Mouse (Mus musculus) E14TG2a.4 (cell line): ENCODE measurements around the gene Slc35b3.

Source experiments
- H3K27me3 ChIP-seq: 2 replicates; pipeline ENCODE4 v1.6.1; 2014; ENCODE audit warnings: low read length, control low read depth; ENCODE audit not compliant: insufficient read depth
- H3K36me3 ChIP-seq: 2 replicates; pipeline ENCODE4 v1.6.1; 2014; ENCODE audit warnings: low read length, control low read depth; ENCODE audit not compliant: insufficient read depth
- H3K4me1 ChIP-seq: replicated peaks from 2 replicates; pipeline ENCODE4 v1.6.1; 2014; ENCODE audit warnings: low read depth, low read length, control low read depth
- H3K4me3 ChIP-seq: replicated peaks from 2 replicates; pipeline ENCODE4 v1.5.1; 2014; ENCODE audit warnings: mild to moderate bottlenecking, low read length
- H3K9me3 ChIP-seq: 2 replicates; pipeline ENCODE4 v1.6.1; 2014; ENCODE audit warnings: low read length, control low read depth
- CTCF ChIP-seq: conservative IDR thresholded peaks from 2 replicates; pipeline ENCODE4 v1.5.1; 2014; ENCODE audit warnings: low read length
- NANOG ChIP-seq: IDR thresholded peaks from 2 replicates; pipeline ENCODE4 v1.6.1; 2014; ENCODE audit warnings: borderline replicate concordance, low read length, mixed read lengths
- POU5F1 ChIP-seq: IDR thresholded peaks from 2 replicates; pipeline ENCODE4 v1.6.1; 2014; ENCODE audit warnings: low read length, borderline replicate concordance

The Slc35b3 gene

GRCm38 (mm10) chr13:38922676-38923075, 38.0 kb downstream of the Slc35b3 start:
- H3K4me1 ChIP-seq = peaks cover 18% of the 10 kb centered on the region
- H3K27me3 ChIP-seq = no peaks in the 10 kb centered on the region
- no peaks in the 10 kb centered on the region for H3K9me3 ChIP-seq
- no peak overlapping the region for H3K4me3 ChIP-seq
- no peaks in the 10 kb centered on the region for H3K36me3 ChIP-seq
- no peak for TF ChIP-seq POU5F1

- no peak for TF ChIP-seq POU5F1
- TF ChIP-seq CTCF = no peak
- no peak for TF ChIP-seq NANOG
- H3K36me3 ChIP-seq = no peaks in the 10 kb centered on the region
Measured at GRCm38 (mm10) chr13:38921306-38921705, 39.4 kb downstream of the Slc35b3 start.

GRCm38 (mm10) chr13:38918188-38918885, 42.3 kb downstream of the Slc35b3 start:
- no peaks in the 10 kb centered on the region for H3K27me3 ChIP-seq
- no peak overlapping the region for H3K4me3 ChIP-seq
- no peak for TF ChIP-seq POU5F1
- TF ChIP-seq CTCF = no peak
- no peak for TF ChIP-seq NANOG

More at GRCm38 (mm10) chr13:38921306-38921705, 39.4 kb downstream of the Slc35b3 start:
- H3K4me3 ChIP-seq = no peak overlapping the region
- peaks cover 9% of the 10 kb centered on the region for H3K4me1 ChIP-seq
- H3K27me3 ChIP-seq = no peaks in the 10 kb centered on the region
- no peaks in the 10 kb centered on the region for H3K9me3 ChIP-seq

GRCm38 (mm10) chr13:38917556-38917955, 43.1 kb downstream of the Slc35b3 start:
- Histone ChIP-seq H3K4me1 (peaks cover 9% of the 10 kb centered on the region), H3K9me3 (no peaks in the 10 kb centered on the region), H3K27me3 (no peaks in the 10 kb centered on the region), H3K4me3 (no peak overlapping the region), H3K36me3 (no peaks in the 10 kb centered on the region)
- no peak for TF ChIP-seq POU5F1

More at GRCm38 (mm10) chr13:38918188-38918885, 42.3 kb downstream of the Slc35b3 start:
- peaks cover 9% of the 10 kb centered on the region for H3K4me1 ChIP-seq
- H3K36me3 ChIP-seq = no peaks in the 10 kb centered on the region
- no peaks in the 10 kb centered on the region for H3K9me3 ChIP-seq

- H3K27me3 ChIP-seq = no peaks in the 10 kb centered on the region
- H3K4me1 ChIP-seq = peaks cover 9% of the 10 kb centered on the region
- no peaks in the 10 kb centered on the region for H3K9me3 ChIP-seq
- no peak overlapping the region for H3K4me3 ChIP-seq
- TF ChIP-seq CTCF (no peak), POU5F1 (no peak), NANOG (no peak)
- no peaks in the 10 kb centered on the region for H3K36me3 ChIP-seq
Measured at GRCm38 (mm10) chr13:38914771-38915170, 45.9 kb downstream of the Slc35b3 start.

GRCm38 (mm10) chr13:38892364-38892763, 68.3 kb downstream of the Slc35b3 start:
- no peaks in the 10 kb centered on the region for H3K27me3 ChIP-seq
- no peaks in the 10 kb centered on the region for H3K9me3 ChIP-seq
- TF ChIP-seq POU5F1 = no peak
- no peak for TF ChIP-seq CTCF
- TF ChIP-seq NANOG = no peak
- H3K4me3 ChIP-seq = no peak overlapping the region
- H3K36me3 ChIP-seq = no peaks in the 10 kb centered on the region
- H3K4me1 ChIP-seq = no peaks in the 10 kb centered on the region
